Mouse (Mus musculus): ENCODE measurements around the gene Lpar3.

- TF ChIP-seq CTCF (conservative IDR thresholded peaks at IDR 0.05; ENCODE audit: low read length) (no peak), POU5F1 (IDR thresholded peaks at IDR 0.05; ENCODE audit: borderline replicate concordance, low read length) (no peak)
Measured at GRCm38 (mm10) chr3:146257483-146258122, 36.8 kb downstream of the Lpar3 start.

Data from E14TG2a.4 (cell line).